Mouse (Mus musculus): ENCODE data around the gene Actn2. TPM values are rescaled to one million over a fixed set of nuclear protein-coding genes. Genes with fewer than 3 reads are reported as not detected.

Actn2 gene
- polyA plus RNA-seq, 1 experiment from 2014 or later: 3.8 TPM

DNA sequence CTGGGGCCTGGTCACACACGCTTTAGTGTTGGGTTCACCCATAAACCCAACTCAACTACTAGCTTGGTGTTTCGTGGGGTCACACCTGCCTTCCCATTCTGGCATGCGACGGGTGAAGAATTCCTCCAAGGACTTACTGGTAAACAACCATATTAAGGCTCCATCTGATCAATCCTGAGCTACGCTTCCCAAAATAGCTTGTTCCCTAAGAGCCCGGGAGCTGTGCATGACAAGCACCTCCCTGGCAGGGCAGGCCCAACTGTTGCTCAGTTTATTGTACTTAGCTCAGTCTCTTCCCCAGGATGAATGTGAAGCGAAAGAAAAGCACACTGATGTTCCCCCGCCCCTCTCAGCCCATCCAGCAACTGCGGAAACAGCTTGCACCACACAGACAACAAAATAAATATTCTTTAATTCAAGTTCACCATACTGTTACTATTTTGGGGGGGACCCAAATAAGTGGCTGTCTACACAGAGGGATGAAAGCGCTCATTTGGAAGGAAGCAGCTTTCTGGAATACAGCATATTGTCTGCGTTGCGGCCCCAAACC lies 17.4 kb downstream of the Actn2 start:
- 90% methylated on average over 12 of the region's 12 CpGs for WGBS
- ATAC-seq: no peak
- Histone ChIP-seq H3K4me1 (ENCODE audit: control insufficient read depth, insufficient read depth, low read depth, low read length) (no peaks in the 10 kb centered on the region), H3K4me3 (ENCODE audit: low read length) (no peak overlapping the region), H3K27me3 (replicated peaks; ENCODE audit: control insufficient read depth, insufficient read depth, low read length) (no peaks in the 10 kb centered on the region), H3K9ac (ENCODE audit: low read depth, low read length) (no peak overlapping the region), H3K4me2 (ENCODE audit: low read length) (no peak overlapping the region), H3K36me3 (ENCODE audit: control insufficient read depth, insufficient read depth, low read length) (no peaks in the 10 kb centered on the region), H3K27ac (ENCODE audit: low read depth, low read length) (no peak overlapping the region), H3K9me3 (ENCODE audit: control insufficient read depth, low read length) (no peaks in the 10 kb centered on the region)

DNA sequence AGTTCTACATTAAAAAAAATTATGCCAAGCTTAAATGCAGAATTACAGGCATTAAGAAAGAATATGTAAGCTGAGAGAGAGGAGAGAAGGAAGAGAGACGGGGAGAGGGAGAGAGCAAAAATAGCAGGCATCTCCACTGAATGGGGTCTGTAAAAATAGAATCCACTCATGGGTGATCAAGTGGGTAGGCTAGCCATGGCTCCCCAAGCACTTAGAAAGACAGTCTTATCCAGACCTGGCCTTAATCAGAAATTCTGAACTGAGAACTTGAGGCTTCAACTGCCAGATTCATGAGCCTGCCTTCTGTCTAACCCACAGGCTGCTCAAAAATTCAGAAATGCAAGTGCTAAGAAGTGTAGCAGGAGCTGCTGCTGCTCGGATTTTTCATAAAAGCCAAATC lies 20.4 kb downstream of the Actn2 start:
- ATAC-seq: no peak
- Histone ChIP-seq H3K9me3 (ENCODE audit: control insufficient read depth, low read length) (no peaks in the 10 kb centered on the region), H3K27me3 (replicated peaks; ENCODE audit: control insufficient read depth, insufficient read depth, low read length) (no peaks in the 10 kb centered on the region), H3K36me3 (ENCODE audit: control insufficient read depth, insufficient read depth, low read length) (no peaks in the 10 kb centered on the region), H3K9ac (ENCODE audit: low read depth, low read length) (no peak overlapping the region), H3K4me2 (ENCODE audit: low read length) (no peak overlapping the region), H3K27ac (ENCODE audit: low read depth, low read length) (no peak overlapping the region), H3K4me3 (ENCODE audit: low read length) (no peak overlapping the region), H3K4me1 (ENCODE audit: control insufficient read depth, insufficient read depth, low read depth, low read length) (no peaks in the 10 kb centered on the region)
- WGBS: 71% methylated on average over 2 of the region's 2 CpGs

DNA sequence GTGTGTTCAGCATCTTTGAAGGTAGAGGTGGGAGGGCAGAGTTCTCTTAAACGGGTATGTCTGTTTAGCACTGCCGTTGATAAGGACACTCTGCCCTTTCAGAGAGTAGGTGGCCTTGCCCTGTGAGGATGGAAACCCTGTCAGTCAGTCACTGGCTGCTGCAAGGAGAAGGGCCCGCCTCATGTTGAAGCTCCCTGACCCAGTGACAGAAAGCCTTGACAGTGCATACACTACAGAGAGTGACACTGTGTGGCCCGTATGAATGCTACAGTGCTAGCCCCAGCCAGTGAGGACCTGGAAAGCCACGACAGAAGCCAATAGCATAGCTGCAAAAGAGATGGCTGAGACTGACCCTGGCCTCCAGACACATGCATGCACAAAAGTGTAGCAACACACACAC lies 22.5 kb downstream of the Actn2 start:
- no peaks in the 10 kb centered on the region for H3K27me3 ChIP-seq (replicated peaks; ENCODE audit: control insufficient read depth, insufficient read depth, low read length)
- H3K4me3 ChIP-seq (ENCODE audit: low read length): no peak overlapping the region
- ATAC-seq: no peak
- H3K9me3 ChIP-seq (ENCODE audit: control insufficient read depth, low read length): no peaks in the 10 kb centered on the region
- H3K4me1 ChIP-seq (ENCODE audit: control insufficient read depth, insufficient read depth, low read depth, low read length): no peaks in the 10 kb centered on the region
- WGBS: 84% methylated on average over 5 of the region's 5 CpGs
- H3K36me3 ChIP-seq (ENCODE audit: control insufficient read depth, insufficient read depth, low read length): no peaks in the 10 kb centered on the region
- no peak overlapping the region for H3K27ac ChIP-seq (ENCODE audit: low read depth, low read length)
- H3K9ac ChIP-seq (ENCODE audit: low read depth, low read length): no peak overlapping the region
- H3K4me2 ChIP-seq (ENCODE audit: low read length): no peak overlapping the region

DNA sequence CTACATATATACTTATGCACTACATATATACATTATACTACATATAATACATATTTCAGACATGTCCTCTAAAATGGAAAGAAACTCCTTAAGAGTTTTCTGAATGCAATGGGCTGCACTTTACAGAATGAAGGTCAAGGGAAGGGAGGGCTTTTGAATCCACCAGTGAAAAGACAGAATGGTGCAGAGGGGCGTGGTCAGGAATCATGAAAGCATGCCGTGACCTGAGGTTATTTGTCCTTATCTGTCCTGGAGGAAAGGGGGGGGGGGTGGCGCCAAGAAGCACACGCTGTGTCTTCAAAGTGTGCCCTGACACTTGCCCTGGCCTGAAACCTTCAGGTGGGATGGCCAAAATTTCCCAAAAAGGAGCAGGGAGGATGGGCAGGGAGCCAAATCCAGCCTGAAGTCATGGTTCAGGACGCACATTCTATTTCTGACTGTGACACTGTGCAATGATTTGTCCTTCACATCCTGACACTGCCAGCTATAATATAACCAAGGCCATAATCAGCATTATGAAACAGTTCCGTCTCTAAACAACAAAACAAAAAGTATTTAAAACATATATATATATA lies 23.3 kb downstream of the Actn2 start:
- Histone ChIP-seq H3K4me2 (ENCODE audit: low read length) (no peak overlapping the region), H3K36me3 (ENCODE audit: control insufficient read depth, insufficient read depth, low read length) (no peaks in the 10 kb centered on the region), H3K4me3 (ENCODE audit: low read length) (no peak overlapping the region), H3K27me3 (replicated peaks; ENCODE audit: control insufficient read depth, insufficient read depth, low read length) (no peaks in the 10 kb centered on the region), H3K9me3 (ENCODE audit: control insufficient read depth, low read length) (no peaks in the 10 kb centered on the region), H3K4me1 (ENCODE audit: control insufficient read depth, insufficient read depth, low read depth, low read length) (no peaks in the 10 kb centered on the region), H3K9ac (ENCODE audit: low read depth, low read length) (no peak overlapping the region), H3K27ac (ENCODE audit: low read depth, low read length) (no peak overlapping the region)
- no peak for ATAC-seq
- WGBS: 74% methylated on average over 6 of the region's 6 CpGs

DNA sequence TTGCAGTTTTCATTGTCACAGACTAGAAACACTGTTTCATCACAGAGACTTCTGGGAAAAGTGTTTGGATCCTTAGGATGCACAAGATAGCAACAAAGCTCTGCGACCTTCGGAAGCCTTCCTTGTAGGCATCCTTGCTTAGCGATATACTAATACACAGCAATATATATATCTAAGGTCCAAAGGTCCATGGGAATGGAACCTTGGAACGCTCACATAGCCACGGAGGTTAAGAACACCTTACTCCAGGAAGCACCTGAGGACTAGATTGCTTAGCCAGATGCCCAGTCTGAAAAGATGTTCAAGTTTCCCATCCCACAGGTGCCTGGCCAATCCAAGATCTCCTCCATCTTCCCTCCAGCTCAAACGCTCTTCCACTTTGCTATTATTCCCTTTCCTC lies 26.4 kb downstream of the Actn2 start:
- Histone ChIP-seq H3K36me3 (ENCODE audit: control insufficient read depth, insufficient read depth, low read length) (no peaks in the 10 kb centered on the region; the same call in 1 of the 2 replicates), H3K9me3 (ENCODE audit: control insufficient read depth, low read length) (no peaks in the 10 kb centered on the region), H3K27me3 (replicated peaks; ENCODE audit: control insufficient read depth, insufficient read depth, low read length) (no peaks in the 10 kb centered on the region), H3K4me2 (ENCODE audit: low read length) (no peak overlapping the region), H3K27ac (ENCODE audit: low read depth, low read length) (no peak overlapping the region), H3K4me1 (ENCODE audit: control insufficient read depth, insufficient read depth, low read depth, low read length) (no peaks in the 10 kb centered on the region), H3K4me3 (ENCODE audit: low read length) (no peak overlapping the region), H3K9ac (ENCODE audit: low read depth, low read length) (no peak overlapping the region)
- 99% methylated on average over 6 of the region's 6 CpGs for WGBS
- no peak for ATAC-seq

DNA sequence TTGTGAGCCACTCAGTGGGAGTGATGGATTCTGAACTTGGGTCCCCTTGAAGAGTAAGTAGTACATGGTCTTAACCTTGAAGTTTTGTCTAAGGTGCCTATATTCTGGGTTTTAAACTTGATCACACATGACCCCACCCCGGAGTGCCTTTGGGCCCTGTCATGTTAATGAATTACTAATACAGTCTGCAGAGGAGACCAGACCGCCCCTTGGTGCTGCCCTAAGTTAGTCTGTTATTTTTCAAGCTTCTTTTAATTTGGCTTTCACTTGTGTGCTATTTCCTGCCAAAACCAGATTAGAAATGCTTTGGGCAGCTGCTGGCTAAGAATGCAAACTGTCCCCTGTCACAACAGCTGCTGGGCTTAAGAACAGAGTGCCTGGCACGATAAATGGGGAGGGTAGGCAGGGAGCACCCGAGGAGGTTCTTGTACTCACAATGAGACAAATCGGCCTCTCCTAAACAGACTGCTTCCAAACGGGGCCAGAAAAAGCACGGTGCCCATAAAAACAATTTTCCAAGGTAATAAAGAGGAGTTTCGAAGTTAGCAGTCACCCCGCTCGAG lies 28.5 kb downstream of the Actn2 start:
- Histone ChIP-seq H3K36me3 (ENCODE audit: control insufficient read depth, insufficient read depth, low read length) (no peaks in the 10 kb centered on the region; the same call in 1 of the 2 replicates), H3K4me3 (ENCODE audit: low read length) (no peak overlapping the region), H3K9ac (ENCODE audit: low read depth, low read length) (no peak overlapping the region), H3K27ac (ENCODE audit: low read depth, low read length) (no peak overlapping the region), H3K4me1 (ENCODE audit: control insufficient read depth, insufficient read depth, low read depth, low read length) (no peaks in the 10 kb centered on the region), H3K4me2 (ENCODE audit: low read length) (no peak overlapping the region), H3K27me3 (replicated peaks; ENCODE audit: control insufficient read depth, insufficient read depth, low read length) (no peaks in the 10 kb centered on the region), H3K9me3 (ENCODE audit: control insufficient read depth, low read length) (no peaks in the 10 kb centered on the region)
- WGBS: 60% methylated on average over 10 of the region's 10 CpGs
- ATAC-seq: peak; percentile 54

DNA sequence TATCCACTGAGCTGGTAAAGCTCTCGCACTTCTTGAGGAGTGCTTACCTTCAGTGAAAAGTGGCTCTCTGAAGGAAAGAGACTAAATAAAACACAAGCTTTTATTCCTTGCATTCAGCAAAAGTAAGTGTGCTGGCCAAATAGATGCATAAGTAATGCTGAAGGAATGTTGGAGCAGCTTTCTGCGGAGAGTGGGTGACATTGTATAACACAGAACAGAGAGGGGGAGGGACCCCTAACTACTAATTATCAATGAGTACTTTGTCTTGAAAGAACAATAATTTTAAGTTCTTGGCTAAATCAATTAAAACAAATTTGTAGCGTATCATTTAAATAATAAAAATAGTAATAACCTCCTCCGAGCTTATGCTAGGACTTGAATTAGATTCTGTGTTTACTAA lies 29.2 kb downstream of the Actn2 start:
- Histone ChIP-seq H3K4me1 (ENCODE audit: control insufficient read depth, insufficient read depth, low read depth, low read length) (no peaks in the 10 kb centered on the region), H3K36me3 (ENCODE audit: control insufficient read depth, insufficient read depth, low read length) (no peaks in the 10 kb centered on the region; the same call in 1 of the 2 replicates), H3K4me2 (ENCODE audit: low read length) (no peak overlapping the region), H3K4me3 (ENCODE audit: low read length) (no peak overlapping the region), H3K27me3 (replicated peaks; ENCODE audit: control insufficient read depth, insufficient read depth, low read length) (no peaks in the 10 kb centered on the region), H3K9me3 (ENCODE audit: control insufficient read depth, low read length) (no peaks in the 10 kb centered on the region), H3K27ac (ENCODE audit: low read depth, low read length) (no peak overlapping the region), H3K9ac (ENCODE audit: low read depth, low read length) (no peak overlapping the region)
- 76% methylated on average over 4 of the region's 4 CpGs for WGBS
- ATAC-seq: no peak

DNA sequence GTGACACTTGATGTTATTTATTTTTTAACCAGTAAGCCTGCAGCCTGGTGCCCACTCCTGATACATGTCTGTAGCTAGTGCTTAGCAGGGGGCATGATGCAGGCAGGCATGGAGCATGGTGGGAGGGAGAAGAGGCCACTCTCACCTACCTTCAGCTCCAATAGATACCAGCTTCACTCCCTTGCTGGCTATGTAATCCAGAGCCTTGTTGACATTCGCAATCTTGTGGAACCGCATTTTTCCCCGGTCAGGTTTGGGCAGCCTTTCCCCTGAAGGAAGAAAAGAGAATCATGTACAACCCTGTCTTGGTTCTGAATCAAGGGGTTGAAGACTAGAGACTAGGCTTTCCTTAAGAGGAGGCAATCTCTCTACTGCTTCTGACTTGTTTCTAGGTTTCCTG lies 31.1 kb downstream of the Actn2 start:
- no peaks in the 10 kb centered on the region; the same call in 1 of the 2 replicates for H3K36me3 ChIP-seq (ENCODE audit: control insufficient read depth, insufficient read depth, low read length)
- H3K9me3 ChIP-seq (ENCODE audit: control insufficient read depth, low read length): no peaks in the 10 kb centered on the region
- H3K27ac ChIP-seq (ENCODE audit: low read depth, low read length): no peak overlapping the region
- no peaks in the 10 kb centered on the region for H3K27me3 ChIP-seq (replicated peaks; ENCODE audit: control insufficient read depth, insufficient read depth, low read length)
- no peak overlapping the region for H3K9ac ChIP-seq (ENCODE audit: low read depth, low read length)
- H3K4me2 ChIP-seq (ENCODE audit: low read length): no peak overlapping the region
- no peaks in the 10 kb centered on the region for H3K4me1 ChIP-seq (ENCODE audit: control insufficient read depth, insufficient read depth, low read depth, low read length)
- H3K4me3 ChIP-seq (ENCODE audit: low read length): no peak overlapping the region
- 98% methylated on average over 3 of the region's 3 CpGs for WGBS
- ATAC-seq: no peak

DNA sequence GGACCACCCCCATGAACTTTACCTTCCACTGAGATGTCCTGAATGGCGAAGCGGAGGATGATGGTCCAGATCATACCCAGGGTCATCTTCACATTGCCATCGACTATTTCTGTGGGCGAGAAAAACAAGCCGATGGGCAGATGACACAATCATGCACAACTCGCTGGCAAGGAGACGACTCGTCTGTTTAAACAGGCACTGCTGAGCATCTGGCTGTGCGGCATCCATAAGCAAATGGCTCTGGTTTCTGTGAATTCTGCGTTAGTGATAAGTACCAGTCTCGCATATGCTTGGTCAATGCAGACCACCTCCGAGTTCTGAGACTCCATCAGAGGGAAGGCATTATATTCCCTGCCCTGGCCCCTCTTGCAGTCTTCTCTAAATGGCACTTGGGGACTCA lies 31.7 kb downstream of the Actn2 start:
- Histone ChIP-seq H3K9me3 (ENCODE audit: control insufficient read depth, low read length) (no peaks in the 10 kb centered on the region), H3K4me2 (ENCODE audit: low read length) (no peak overlapping the region), H3K36me3 (ENCODE audit: control insufficient read depth, insufficient read depth, low read length) (no peaks in the 10 kb centered on the region; the same call in 1 of the 2 replicates), H3K4me1 (ENCODE audit: control insufficient read depth, insufficient read depth, low read depth, low read length) (no peaks in the 10 kb centered on the region), H3K27ac (ENCODE audit: low read depth, low read length) (no peak overlapping the region), H3K27me3 (replicated peaks; ENCODE audit: control insufficient read depth, insufficient read depth, low read length) (no peaks in the 10 kb centered on the region), H3K9ac (ENCODE audit: low read depth, low read length) (no peak overlapping the region), H3K4me3 (ENCODE audit: low read length) (no peak overlapping the region)
- ATAC-seq: no peak
- 88% methylated on average over 12 of the region's 12 CpGs for WGBS

Measured in hindbrain, embryonic 16.5 days (tissue).